Mouse (Mus musculus) right cerebral cortex, adult 18-20 months (tissue): ENCODE data around the gene Layn.

Source experiments
- DNase-seq: peaks from one replicate; pipeline ENCODE4 v3.0.0; 2022; ENCODE audit warnings: mixed read lengths

The Layn gene

DNA sequence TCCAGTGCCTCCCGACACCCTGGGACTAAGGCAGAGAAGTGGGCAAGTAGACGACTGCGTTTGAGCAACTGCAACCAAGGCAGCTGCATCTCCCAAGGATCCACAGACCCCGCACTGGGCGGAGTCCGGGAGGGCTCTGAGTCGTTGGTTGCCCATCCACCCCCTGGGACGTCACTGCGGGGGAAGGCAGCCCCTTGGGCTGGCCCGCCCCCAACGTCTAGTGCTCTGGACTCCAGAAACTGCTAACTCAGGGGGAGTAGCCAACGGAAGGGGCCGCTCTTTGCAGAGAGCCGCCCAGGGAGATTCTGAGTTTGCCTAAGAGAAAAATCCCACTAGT is at the start of gene Layn:
Gene Layn (minus strand): TSS at position 116 of the 337 bp plus-strand sequence.
- peak; percentile 23 for DNase-seq

DNA sequence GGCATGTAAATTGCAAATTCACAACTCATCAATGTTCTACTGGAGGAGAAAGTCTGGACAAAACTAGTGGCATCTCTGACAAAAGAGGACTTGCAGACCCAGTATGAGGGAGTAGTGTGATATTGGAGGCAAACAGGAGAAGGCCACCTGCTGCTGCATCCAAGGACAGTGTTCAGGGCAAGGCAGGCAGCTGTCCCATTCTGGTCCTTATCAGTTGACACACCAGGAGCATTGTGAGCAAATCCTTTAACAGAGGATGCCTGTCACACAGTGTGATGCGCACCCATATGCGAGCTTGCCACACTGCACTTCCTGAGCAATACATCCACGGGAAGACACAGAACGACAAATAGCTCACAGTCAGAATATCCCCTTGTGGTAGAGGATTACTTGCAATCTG is 37.9 kb upstream of the Layn start:
- DNase-seq: no peak

DNA sequence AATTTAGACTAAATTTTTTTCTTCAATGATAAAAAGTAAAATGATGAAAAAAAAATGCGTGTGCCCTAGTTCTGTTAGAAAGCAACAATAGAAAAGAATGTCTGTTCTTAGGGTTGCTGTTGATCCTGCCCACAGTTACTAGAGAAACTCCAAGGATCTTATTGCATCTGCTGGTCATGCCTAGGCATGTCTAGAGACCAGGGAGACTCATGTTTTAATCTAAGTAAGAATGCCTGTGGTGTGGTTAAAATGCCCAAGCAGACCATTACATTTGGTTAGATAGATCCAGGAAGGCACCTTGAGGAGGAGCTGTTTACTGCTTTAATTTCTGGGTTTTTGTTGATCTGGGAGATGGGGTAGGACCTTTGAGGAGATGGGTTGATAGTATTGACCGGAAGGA is 28.9 kb upstream of the Layn start:
- no peak for DNase-seq

DNA sequence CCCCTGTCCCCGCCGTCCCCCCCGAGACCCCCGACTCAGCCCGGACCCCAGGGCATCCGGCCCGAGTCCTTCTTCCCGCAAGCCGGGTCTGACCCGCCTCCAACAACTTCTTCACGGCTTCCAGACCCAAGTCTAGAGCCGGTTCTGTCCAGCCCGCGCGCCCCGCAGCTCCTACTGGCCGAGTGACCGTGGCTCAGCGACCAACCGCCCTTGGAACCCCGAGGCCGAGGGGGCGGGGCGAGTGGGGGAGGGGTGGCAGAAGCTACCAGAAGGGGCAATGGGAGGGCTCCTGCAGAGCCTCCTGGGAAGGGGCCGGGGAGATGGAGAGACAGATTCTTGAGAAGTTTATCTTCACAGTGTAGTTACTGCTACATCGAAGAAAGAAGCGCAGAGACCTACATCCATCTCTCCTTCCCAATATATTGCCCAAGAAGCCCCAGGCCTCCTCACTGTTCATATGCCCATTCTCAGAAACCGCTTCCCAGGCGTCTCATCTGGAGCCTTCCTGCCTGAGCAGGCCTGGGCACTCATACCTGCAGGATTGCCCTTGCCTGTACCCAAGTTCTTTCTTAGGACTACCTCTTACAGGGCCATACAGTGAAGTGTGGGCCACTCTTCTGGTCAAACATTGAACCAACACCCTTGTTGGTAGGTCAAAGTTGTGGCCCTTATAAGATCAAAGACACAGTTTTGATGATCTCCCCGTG is 27.1 kb upstream of the Layn start:
- DNase-seq: no peak

DNA sequence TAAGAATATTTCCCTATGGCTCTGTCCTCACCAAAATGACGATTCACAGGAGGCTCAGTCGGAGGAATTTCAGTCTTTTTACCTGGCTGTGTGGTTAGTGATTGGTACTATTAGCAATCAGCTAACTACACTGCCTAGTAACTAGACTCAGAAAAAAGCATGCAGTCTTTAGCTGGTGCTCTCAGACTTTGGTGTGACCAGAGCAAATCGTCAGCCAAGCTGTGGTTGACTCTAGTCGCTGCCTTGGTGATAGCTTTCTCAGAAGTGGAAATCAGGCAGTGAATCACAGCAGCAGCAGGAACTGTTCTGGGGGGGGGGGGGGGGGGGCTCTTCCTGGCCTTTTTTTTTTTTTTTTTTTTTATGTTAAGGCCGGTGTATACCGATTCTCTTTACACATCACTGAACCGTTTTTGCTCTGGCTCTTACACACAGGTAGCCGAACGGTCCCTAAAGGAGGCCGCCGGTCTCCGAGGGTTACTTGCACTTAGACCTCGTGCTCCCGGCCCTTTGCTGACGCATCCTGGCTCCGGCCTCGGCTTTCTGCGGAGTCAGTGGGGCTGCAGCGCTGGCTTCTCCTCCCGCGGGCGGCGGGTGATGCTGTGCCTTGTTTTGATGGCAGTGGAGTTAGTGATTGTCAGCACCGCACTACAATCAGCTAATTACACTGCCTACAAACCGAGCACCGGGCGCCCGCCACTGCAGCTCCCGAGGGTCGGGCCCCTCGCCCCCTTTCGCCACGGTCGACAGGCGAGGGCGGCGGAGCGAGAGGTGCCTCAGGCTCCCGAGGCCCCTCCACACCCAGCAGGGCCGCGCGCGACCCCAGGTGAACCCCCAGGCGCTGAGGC is 26.3 kb upstream of the Layn start:
- peak; percentile 18 for DNase-seq

DNA sequence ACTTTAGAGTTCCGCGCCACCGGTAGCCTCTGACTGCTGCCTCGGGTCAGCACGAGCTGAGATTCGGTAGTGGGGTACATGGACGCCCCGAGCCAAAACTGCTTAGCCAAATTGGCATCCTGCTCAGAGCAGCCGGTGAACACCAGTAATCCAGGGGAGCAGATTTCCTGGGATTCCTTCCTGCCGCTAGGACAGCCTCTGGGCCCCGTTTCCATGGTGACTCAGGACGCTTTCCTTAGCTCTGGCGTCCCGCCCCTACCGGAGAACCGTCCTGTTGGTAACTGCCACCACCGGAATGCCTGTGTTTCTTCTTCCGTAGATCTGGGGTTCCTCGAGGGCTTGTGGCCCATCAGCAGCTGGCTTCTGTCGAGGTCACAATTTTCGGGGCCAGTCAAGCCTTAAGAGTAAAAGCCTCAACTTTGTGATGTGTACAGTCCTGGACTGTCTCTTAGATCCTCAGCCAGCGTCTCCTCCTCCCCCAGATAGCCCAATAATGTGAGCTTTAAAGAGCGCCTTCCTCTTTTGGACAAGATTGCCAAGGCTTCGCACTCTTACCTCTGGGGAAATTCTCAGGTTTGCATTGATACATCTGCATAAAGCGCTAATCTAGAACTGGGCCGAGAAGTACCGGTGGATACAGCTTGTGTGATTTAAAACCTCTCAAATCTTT is 25.0 kb upstream of the Layn start, which contains the start of gene 4833427G06Rik:
Gene 4833427G06Rik (minus strand): TSS at position 323 of the 670 bp plus-strand sequence.
- DNase-seq: peak; percentile 30

DNA sequence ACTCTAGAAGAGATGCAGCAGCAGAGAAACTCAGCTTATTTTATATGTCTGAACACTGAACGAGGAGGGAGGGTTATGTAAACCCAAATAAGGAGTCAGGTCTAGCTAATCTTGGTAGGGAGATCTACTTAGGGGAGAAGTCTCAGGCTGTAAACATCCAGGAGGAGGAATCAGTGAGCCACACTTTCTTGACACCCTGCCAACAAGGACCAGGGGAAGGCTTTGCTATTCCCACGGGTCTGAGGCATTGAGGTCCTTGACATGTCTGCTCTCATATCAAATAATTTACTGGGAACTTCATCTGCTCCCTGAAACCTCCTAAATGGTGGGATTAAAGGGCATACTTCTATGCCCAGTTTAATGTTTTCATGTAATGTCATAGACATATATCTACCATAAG is 19.4 kb upstream of the Layn start:
- no peak for DNase-seq

DNA sequence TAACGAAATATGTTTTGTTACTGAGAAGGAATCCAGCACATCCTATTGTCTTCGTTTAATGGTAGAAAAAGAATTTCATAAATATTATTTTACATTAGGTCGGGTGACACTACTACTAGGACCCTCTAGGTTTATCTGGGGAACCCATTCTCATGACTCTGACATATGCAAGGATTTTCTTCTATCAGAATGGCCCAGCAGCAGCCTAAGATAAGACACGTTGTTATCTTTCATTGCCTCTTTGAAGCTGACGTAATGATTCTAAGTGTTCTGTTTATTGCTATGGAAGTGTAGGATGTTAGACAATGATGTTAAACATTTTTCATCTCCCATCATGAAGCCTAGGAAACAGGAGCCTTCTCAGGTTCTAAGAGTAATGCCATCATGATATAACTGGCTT is 16.8 kb upstream of the Layn start:
- DNase-seq: no peak

DNA sequence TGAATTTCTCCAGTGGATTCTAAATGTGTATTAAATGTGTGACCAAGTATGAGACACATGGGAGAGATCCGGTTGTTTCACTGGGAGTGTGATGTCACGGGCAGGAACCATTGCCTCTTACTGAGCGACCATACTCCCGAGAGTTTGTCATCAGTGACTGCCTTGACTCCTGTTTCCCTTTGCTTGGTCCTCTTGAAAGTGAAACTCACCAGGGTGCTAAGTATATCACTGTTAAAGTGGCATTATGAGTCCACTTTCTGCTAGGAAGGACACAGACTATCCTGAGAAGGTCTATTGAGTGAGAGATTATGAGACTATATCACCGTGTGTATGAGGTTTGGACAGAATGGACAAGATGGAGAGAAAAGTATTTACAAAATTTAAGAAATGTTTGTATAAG is 4.7 kb upstream of the Layn start:
- DNase-seq: no peak

DNA sequence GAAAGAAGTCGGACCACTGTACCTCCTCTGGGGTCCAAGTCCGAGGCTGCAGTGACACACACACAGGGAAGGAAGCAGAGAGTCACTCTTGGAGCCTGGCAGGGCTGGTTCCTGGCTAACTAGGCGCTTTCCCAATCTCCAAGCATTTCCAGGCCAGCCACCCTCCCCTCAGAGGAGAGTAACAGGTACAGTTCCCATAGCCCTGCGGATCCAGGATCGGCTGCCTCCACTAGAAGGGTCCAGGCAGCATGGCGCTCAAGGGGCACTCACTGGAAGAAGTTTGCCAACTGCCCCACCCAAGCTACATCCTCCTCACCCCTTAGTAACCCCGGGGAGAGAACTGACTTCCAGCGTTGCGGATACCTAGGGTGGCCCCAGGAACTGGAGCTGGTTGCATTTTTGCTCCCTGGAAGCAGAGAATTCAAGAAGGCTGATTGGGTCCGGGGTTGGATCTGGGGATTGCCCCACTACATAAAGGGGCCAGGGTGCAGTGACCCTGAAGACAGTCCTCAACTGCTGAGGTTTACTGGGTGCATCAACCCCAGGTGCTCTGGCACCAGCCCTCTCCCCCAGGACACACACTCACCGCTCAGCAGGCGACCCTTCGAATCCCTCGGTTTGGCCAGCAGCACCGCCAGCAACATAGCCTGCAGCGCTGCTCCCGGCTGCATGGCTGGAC is 455 bp downstream of the Layn start:
- no peak for DNase-seq

DNA sequence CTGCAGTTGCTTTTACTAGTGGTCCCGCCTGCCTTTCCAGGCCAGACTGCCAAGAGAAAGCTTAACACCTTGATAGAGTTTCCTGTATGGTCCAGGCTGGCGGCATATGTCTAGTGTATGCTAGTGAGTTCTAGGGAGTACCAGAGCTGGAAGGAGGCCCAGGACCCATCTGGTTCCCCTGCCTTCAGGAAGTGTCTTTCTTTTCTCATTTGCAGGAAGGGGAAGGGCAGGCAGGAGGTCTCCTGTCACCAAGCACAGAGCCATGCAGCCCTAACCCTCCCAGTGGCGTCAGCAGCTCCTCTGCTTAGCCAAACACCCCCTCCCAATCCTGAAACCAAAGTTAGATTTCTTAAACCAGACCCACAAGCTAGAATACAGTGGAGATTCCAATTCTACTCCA is 1.1 kb downstream of the Layn start:
- no peak for DNase-seq

DNA sequence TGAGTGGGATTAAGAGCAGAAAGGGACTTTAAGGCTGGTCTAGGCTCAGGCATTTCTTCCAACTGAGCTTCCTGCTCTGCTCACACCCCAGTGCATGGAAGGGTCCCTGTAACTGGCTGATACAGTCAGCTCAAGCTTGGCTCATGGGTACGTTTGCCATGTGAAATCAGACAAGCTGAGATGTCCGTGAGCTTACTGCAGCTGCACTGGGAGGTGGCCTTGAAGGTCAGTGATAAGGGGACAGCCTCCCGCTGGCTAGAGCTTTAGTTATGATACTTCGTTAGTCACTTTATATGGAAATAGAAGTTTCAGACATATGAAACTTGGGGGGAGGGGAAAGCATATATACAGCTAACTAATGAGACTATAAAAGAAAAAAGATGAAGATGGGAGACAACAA is 6.1 kb downstream of the Layn start:
- DNase-seq: no peak

DNA sequence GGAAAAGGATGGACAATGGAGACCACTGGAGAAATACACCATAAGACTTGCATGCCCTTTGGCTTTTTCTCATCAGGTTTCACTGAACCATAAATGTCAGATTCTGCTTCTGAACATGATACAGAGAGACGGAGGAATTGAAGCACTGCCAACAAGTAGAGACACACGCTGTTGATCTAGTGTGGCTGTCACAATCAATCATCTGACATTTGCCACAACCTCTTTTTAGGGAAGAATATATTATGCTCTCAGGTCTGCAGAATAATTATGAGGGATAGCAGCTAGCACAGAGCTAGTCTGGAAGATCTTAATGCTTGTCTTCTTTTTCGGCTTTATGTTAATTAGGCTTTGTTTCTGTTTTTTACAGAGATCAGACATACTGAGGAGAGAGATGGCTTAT is 8.7 kb downstream of the Layn start:
- no peak for DNase-seq

DNA sequence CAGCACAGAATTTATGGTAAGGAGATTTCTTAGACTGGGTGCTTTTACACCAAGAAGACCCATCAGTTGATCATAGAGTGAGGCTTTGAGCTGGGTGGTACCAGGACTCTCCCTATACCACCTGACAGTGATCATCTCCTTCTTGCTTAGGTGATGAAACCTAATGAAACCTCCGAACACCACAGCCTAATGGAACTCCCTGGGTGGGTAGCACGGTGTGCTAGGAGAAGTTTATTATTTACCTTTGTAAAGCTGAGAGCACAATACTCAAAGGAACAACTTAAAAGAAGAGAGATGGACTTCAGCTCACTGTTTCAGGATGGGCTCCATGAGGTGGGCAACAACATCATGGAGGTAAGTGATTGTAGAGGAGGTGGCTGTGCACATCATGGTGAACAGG is 16.3 kb downstream of the Layn start, which contains the start of gene Btg4:
Gene Btg4 (plus strand): TSS at position 301 of the 400 bp plus-strand sequence.
- DNase-seq: no peak

DNA sequence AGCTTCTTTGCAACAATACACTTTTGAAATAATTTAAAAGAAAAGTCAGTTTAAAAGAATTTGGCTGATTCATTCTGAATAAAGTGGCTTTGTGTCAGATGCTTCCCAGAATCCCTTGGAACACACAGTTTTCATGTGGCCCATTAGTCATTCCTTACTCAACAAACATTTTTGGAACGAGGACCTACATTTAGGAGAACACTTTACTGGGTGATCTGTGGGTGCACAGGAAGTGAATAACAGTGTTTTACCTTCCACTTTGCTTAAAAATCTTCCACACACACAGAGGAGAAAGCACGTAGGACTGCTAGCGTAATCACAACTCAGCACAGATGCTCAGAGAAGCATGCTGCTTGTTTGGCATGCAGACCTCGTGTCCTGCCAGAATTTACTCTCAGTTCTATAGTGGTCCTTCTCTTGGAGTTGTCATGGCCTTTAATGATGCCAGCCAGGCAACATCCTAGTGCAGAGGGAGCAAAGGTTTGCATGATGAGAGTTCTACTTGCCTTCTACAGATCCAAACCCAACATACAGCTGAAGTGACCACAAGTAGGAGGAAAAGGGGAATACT is 17.9 kb downstream of the Layn start:
- DNase-seq: peak; percentile 65

DNA sequence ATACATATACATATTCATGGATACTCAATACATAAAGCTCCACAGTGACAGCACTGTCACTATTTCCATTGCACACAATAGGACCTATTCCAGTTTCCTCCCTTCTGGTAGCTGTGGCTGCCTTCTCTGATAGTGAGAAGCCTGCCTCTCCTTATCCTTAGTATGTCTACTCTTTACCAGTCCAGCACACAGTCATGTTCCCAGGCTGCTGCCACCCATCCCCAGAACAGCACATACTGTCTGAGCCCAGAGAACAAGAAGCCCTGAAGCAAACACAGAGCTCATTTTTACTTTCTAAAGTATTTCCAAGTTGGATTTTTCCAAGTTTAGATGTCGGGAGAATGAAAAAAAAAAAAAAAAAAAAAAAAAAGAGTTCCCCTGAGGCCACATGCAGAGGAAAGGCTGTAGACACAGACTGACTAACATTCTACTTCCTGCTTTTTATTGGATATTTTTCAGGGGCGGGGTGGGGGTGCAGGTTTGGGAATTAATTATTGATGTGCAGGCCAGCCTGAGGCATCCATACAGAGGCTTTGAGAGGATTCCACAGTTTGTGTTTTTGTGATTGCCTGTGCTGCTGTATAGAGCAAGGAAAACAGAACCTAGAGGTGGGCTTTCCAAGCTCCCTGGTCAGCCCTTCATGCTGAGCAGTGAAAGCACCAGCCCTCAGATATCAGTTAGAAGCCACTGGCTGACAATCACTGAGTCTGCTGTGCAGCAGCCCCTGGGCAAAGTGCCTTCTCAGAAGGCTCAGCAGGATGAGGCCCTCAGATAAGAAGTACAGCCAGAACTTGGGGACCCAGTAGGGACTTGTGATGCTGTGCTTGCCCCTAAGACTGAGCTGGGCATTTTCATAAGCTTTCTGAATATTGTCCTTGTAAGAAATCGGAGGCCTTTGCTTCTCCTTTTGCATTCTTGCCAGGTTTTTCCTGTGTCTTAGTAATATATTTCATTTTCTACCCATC is 20.3 kb downstream of the Layn start:
- no peak for DNase-seq

DNA sequence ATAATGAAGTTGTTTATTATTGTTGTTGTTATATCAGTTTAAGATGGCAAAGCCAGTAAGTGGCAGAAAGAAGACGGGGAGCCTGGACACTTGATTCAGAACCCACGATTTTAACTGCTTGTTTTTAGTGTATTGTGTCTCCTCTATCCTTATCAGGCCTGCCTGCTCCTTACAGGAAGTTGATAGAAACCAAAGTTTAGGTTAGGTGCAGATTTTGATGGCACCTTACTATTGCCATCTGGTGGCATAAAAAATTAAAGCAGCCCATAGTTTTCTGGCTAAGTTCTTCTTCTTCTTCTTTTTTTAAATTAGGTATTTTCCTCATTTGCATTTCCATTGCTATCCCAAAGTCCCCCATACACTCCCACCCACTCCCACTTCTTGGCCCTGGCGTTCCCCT is 24.7 kb downstream of the Layn start:
- no peak for DNase-seq

DNA sequence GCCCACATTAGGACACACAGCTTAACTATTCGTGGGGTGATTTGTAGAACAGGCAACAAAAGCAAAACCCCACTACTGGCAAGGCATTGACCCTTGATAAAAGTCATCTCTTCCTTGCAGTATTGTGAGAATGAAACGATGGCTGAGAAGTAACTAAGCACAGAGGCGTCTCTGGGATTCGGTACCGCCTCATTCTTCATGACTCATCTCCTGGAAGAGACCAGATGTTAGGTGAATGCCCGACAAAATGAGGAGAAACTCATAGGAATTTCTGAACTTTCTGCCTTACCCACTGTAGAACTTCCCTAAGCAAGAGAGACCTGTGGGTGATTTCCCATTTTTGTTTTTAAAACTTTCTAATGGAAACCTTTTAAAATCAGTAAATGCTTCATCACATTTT is 34.8 kb downstream of the Layn start:
- DNase-seq: no peak

DNA sequence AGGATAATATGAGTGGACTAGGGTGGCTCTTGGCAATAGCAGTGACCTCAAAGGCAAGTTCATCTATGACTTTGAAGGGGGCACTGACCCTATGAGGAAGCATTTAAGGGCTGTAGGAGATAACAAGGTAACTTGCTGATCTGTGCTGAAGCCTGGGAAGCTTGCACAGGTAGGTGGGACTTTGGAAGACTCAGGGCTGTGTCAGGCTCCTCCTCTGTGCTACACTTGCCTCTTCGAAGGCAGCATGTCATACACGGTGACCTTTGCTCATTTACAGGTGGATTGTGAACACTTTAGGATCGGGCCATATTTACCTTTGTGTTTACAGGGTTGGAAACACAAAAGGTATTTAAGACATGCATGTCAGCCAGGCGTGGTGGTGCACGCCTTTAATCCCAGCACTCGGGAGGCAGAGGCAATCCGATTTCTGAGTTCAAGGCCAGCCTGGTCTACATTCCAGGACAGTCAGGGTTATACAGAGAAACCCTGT is 35.4 kb downstream of the Layn start:
- DNase-seq: no peak

DNA sequence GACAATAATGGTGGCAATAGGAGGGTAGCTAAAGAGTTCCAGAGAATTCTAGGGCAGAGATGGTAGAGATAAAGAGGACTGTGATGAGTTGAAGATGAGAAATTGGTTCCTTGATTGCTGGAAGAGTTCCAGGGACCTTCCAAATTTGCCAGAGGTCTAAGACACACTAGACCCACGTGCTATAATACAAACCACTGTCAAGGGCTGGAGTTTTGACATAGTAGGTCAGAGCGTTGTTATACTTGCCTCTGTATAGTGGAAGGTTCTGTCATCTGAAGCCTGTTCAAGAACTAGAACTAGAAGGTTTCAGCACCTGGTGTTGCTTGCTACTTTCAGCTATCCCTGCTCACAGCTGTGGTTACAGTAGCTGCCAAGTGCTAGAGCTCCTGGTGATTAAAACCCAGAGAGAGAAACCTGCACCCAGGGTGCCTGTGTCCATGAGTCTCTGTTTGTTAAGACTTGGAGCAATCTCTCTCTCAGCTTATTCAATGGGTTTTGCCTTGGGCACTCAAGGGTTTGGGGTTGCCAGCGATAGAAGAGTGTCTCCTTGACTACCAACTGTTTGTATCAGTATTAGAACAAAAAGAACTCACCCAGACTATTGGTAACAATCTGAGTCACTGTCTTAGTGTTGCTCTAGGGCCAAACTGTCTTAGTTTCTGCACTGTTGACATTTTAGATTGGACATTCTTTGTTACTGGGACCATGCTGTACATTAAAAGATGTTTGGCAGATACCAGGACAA is 43.9 kb downstream of the Layn start:
- no peak for DNase-seq

DNA sequence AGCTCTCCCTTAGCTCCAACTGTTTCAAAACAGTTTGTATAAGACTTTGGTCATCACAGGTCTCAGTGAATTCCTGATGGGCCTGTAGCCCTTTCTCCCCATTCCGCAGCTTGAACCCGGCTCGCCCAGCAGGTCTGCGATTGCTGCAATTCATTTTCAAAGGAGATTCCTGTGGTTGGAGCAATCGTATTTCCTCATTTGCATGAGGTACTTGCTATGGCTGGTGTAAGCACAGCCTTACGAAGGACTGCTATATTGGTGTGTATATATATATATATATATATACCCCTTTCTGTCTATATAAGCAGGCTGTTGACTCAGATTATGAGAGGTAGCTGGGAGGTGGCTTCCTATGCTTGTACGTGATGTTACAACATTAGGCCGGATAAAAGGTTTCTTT is 44.6 kb downstream of the Layn start:
- no peak for DNase-seq
